Mouse (Mus musculus) cerebellum, adult 2 months (tissue): ENCODE measurements around the gene Kbtbd3. TPM values are rescaled to one million over a fixed set of nuclear protein-coding genes. Genes with fewer than 3 reads are reported as not detected.
A peak's percentile ranks its signal among the peaks of the same experiment; 100 is the strongest.

Experiments
- DNase-seq, 2 experiments: peaks; one replicate each; pipeline ENCODE4 v3.0.0; 2021
- H3K27ac ChIP-seq: fragments of 200-500 bp; 2 replicates; pipeline ENCODE4 v1.5.1; 2012; ENCODE audit warnings: low read length, control low read depth, inconsistent platforms; ENCODE audit not compliant: insufficient read depth
- H3K27me3 ChIP-seq: fragments of 200-500 bp; 2 replicates; pipeline ENCODE4 v1.6.1; 2012; ENCODE audit warnings: inconsistent platforms, mild to moderate bottlenecking, low read length, moderate library complexity; ENCODE audit not compliant: control insufficient read depth, insufficient read depth
- H3K4me1 ChIP-seq: fragments of 200-500 bp; 2 replicates; pipeline ENCODE4 v1.6.1; 2011; ENCODE audit warnings: low read length; ENCODE audit not compliant: control insufficient read depth, insufficient read depth
- H3K4me3 ChIP-seq: fragments of 200-500 bp; replicated peaks from 2 replicates; pipeline ENCODE3; 2011; ENCODE audit warnings: mild to moderate bottlenecking, low read depth, low read length, control low read depth; ENCODE audit not compliant: insufficient read depth
- CTCF ChIP-seq: fragments of 200-500 bp; IDR thresholded peaks from 2 replicates; pipeline ENCODE4 v1.5.1; 2011; ENCODE audit warnings: low read depth, mild to moderate bottlenecking, control low read depth, low read length, moderate library complexity, borderline replicate concordance; ENCODE audit not compliant: insufficient read depth
- POLR2A ChIP-seq: fragments of 200-500 bp; IDR thresholded peaks from 2 replicates; pipeline ENCODE4 v1.6.1; 2011; ENCODE audit warnings: low read length, control low read depth, borderline replicate concordance; ENCODE audit not compliant: insufficient read depth
- WGBS: fragments of 180-500 bp; shearing (Covaris S2); methylation state at CpG from one replicate; pipeline ENCODE4 v1.1.7; 2018; 5-methylcytosine and 5-hydroxymethylcytosine counted together
- polyA plus RNA-seq: library from polyadenylated mRNA; depleted of rRNA; stranded (reverse); fragments of >200 nt; gene quantifications from 2 replicates; pipeline ENCODE4 v1.2.3, GENCODE M21; 2012; rRNA removed

Kbtbd3 gene
- 7.0 and 7.1 TPM in 2 replicates for polyA plus RNA-seq

- no peaks in the 10 kb centered on the region for H3K27me3 ChIP-seq
- H3K4me1 ChIP-seq, result peaks cover 9% of the 10 kb centered on the region; the same call in 1 of the 2 replicates
- H3K27ac ChIP-seq, result peak within 1 kb of the TSS; percentile 85
- peak within 1 kb of the TSS; percentile 77 for H3K4me3 ChIP-seq
- no peak for TF ChIP-seq CTCF
- peak; percentile 89 for TF ChIP-seq POLR2A
- under 1% methylated on average over 53 of the region's 53 CpGs for WGBS
- peak; percentile 98 to 99 for DNase-seq
Measured at GRCm38 (mm10) chr9:4309351-4310085, at the start of gene Kbtbd3, which contains the start of gene Aasdhppt. Kbtbd3 (plus strand) TSS chr9:4309833. Aasdhppt (minus strand) TSS chr9:4309471.

GRCm38 (mm10) chr9:4259841-4260745 lies 49.5 kb upstream of the Kbtbd3 start:
- peak; percentile 16 to 30 for DNase-seq
- TF ChIP-seq POLR2A (no peak), CTCF (no peak)
- no peaks in the 10 kb centered on the region for H3K4me1 ChIP-seq
- no peaks in the 10 kb centered on the region for H3K27me3 ChIP-seq
- peak overlapping the region; percentile 50 for H3K4me3 ChIP-seq
- no peak overlapping the region for H3K27ac ChIP-seq
- WGBS, result 58% methylated on average over 65 of the region's 65 CpGs

GRCm38 (mm10) chr9:4260746-4261090 lies 48.9 kb upstream of the Kbtbd3 start:
- no peak for TF ChIP-seq CTCF
- no peak for TF ChIP-seq POLR2A
- Histone ChIP-seq H3K27me3 (no peaks in the 10 kb centered on the region), H3K4me1 (no peaks in the 10 kb centered on the region), H3K4me3 (peak overlapping the region; percentile 50), H3K27ac (no peak overlapping the region)
- no peak for DNase-seq
- WGBS, result 77% methylated on average over 12 of the region's 12 CpGs

GRCm38 (mm10) chr9:4266881-4267280 lies 42.8 kb upstream of the Kbtbd3 start:
- Histone ChIP-seq H3K27me3 (no peaks in the 10 kb centered on the region), H3K27ac (no peak overlapping the region), H3K4me1 (no peaks in the 10 kb centered on the region), H3K4me3 (no peak overlapping the region)
- WGBS, result 97% methylated on average over 3 of the region's 3 CpGs
- TF ChIP-seq POLR2A (no peak), CTCF (no peak)
- no peak for DNase-seq

- no peak for DNase-seq
- TF ChIP-seq POLR2A (no peak), CTCF (no peak)
- Histone ChIP-seq H3K27ac (no peak overlapping the region), H3K4me1 (no peaks in the 10 kb centered on the region), H3K27me3 (no peaks in the 10 kb centered on the region), H3K4me3 (no peak overlapping the region)
- WGBS, result 9% methylated on average over 3 of the region's 3 CpGs
Measured at GRCm38 (mm10) chr9:4283850-4284249, 25.8 kb upstream of the Kbtbd3 start.

- H3K27me3 ChIP-seq, result no peaks in the 10 kb centered on the region
- H3K4me1 ChIP-seq, result no peaks in the 10 kb centered on the region
- no peak for DNase-seq
- TF ChIP-seq POLR2A, result no peak
- TF ChIP-seq CTCF, result no peak
- no peak overlapping the region for H3K4me3 ChIP-seq
- WGBS, result 93% methylated on average over 2 of the region's 2 CpGs
- H3K27ac ChIP-seq, result no peak overlapping the region
Measured at GRCm38 (mm10) chr9:4300466-4300865, 9.2 kb upstream of the Kbtbd3 start.

GRCm38 (mm10) chr9:4304867-4305266 lies 4.8 kb upstream of the Kbtbd3 start:
- WGBS, result 42% methylated on average over 1 of the region's 1 CpGs
- H3K4me1 ChIP-seq, result peaks cover 3% of the 10 kb centered on the region; the same call in 1 of the 2 replicates

More at GRCm38 (mm10) chr9:4304867-4305266, 4.8 kb upstream of the Kbtbd3 start:
- H3K27ac ChIP-seq, result no peak overlapping the region
- TF ChIP-seq POLR2A (no peak), CTCF (no peak)
- DNase-seq, result no peak
- H3K4me3 ChIP-seq, result no peak overlapping the region
- no peaks in the 10 kb centered on the region for H3K27me3 ChIP-seq
